Mouse (Mus musculus): ENCODE data around the gene Negr1. TPM values are rescaled to one million over a fixed set of nuclear protein-coding genes. Genes with fewer than 3 reads are reported as not detected.

The Negr1 gene
- total and polyA plus RNA-seq, 3 experiments: not detected

- H3K36me3 ChIP-seq (replicated peaks in 1 of 2; ENCODE audit: control insufficient read depth in 1 of 2, insufficient read depth in 1 of 2, low read length in 1 of 2): no peaks in the 10 kb centered on the region
- H3K9me3 ChIP-seq (replicated peaks; ENCODE audit: low read length): peaks cover 16% of the 10 kb centered on the region
- dilution Hi-C loops (cut with MboI; ENCODE audit: extremely low pct_ligation_motif_present, extremely low pct_unique_long_range_greater_than_20kb, low sequenced_read_pairs) (no loop called here), in situ Hi-C loops (cut with MboI; ENCODE audit: low pct_ligation_motif_present, low pct_unique_long_range_greater_than_20kb, low sequenced_read_pairs) (no loop called here)
- H3K4me3 ChIP-seq (replicated peaks in 1 of 3; ENCODE audit: low read depth in 2 of 3, low read length in 2 of 3, poor library complexity in 1 of 3): no peak overlapping the region
- no peaks in the 10 kb centered on the region for H3K4me1 ChIP-seq (ENCODE audit: control insufficient read depth in 1 of 2, insufficient read depth in 2 of 2)
- no peak overlapping the region for H3K9ac ChIP-seq (ENCODE audit: insufficient read depth, low read depth)
- H3K27ac ChIP-seq (ENCODE audit: insufficient read depth, low read depth): no peak overlapping the region
- no peaks in the 10 kb centered on the region for H3K79me2 ChIP-seq (replicated peaks; ENCODE audit: control insufficient read depth, extremely low read depth, insufficient read depth, poor library complexity, severe bottlenecking)
- no peak overlapping the region for H3K4me2 ChIP-seq (ENCODE audit: insufficient read depth, low read depth, poor library complexity, severe bottlenecking)
- TF ChIP-seq ZC3H11A (IDR thresholded peaks at IDR 0.05; ENCODE audit: low read depth, low read length) (no peak), JUND (conservative IDR thresholded peaks at IDR 0.05; ENCODE audit: low read depth, low read length) (no peak), CHD1 (IDR thresholded peaks at IDR 0.05; ENCODE audit: low read depth, low read length) (no peak), ELF1 (IDR thresholded peaks at IDR 0.05; ENCODE audit: low read depth, low read length) (no peak)
- H3K27me3 ChIP-seq (replicated peaks): no peaks in the 10 kb centered on the region
- no peak for DNase-seq (ENCODE audit: extremely low read depth)
These were observed 325.3 kb downstream of the Negr1 start for GRCm38 (mm10) chr3:156886915-156887314.

- TF ChIP-seq JUND (conservative IDR thresholded peaks at IDR 0.05; ENCODE audit: low read depth, low read length) (no peak), CHD2 (IDR thresholded peaks at IDR 0.05; ENCODE audit: low read length) (no peak), MAZ (IDR thresholded peaks at IDR 0.05; ENCODE audit: low read depth, low read length) (no peak), IRF4 (IDR thresholded peaks at IDR 0.05; ENCODE audit: low read depth, low read length) (no peak), MYC (IDR thresholded peaks at IDR 0.05; ENCODE audit: low read depth, low read length) (no peak), MEF2A (IDR thresholded peaks at IDR 0.05; ENCODE audit: borderline replicate concordance, low read depth, low read length) (no peak), POLR2A (IDR thresholded peaks at IDR 0.05; ENCODE audit: low read depth, low read length) (no peak)
- H3K27ac ChIP-seq (ENCODE audit: insufficient read depth, low read depth): no peak overlapping the region
- no peak overlapping the region for H3K9ac ChIP-seq (ENCODE audit: insufficient read depth, low read depth)
- H3K4me3 ChIP-seq (replicated peaks in 1 of 3; ENCODE audit: low read depth in 2 of 3, low read length in 2 of 3, poor library complexity in 1 of 3): no peak overlapping the region
- no peaks in the 10 kb centered on the region for H3K27me3 ChIP-seq (replicated peaks)
- DNase-seq (ENCODE audit: extremely low read depth): no peak
- no peaks in the 10 kb centered on the region for H3K79me2 ChIP-seq (replicated peaks; ENCODE audit: control insufficient read depth, extremely low read depth, insufficient read depth, poor library complexity, severe bottlenecking)
- dilution Hi-C loops (cut with MboI; ENCODE audit: extremely low pct_ligation_motif_present, extremely low pct_unique_long_range_greater_than_20kb, low sequenced_read_pairs): no loop called here
- no peaks in the 10 kb centered on the region for H3K4me1 ChIP-seq (ENCODE audit: control insufficient read depth in 1 of 2, insufficient read depth in 2 of 2)
- H3K36me3 ChIP-seq (replicated peaks in 1 of 2; ENCODE audit: control insufficient read depth in 1 of 2, insufficient read depth in 1 of 2, low read length in 1 of 2): no peaks in the 10 kb centered on the region
- no peak overlapping the region for H3K4me2 ChIP-seq (ENCODE audit: insufficient read depth, low read depth, poor library complexity, severe bottlenecking)
- in situ Hi-C loops (cut with MboI; ENCODE audit: low pct_ligation_motif_present, low pct_unique_long_range_greater_than_20kb, low sequenced_read_pairs): no loop called here
- H3K9me3 ChIP-seq (replicated peaks; ENCODE audit: low read length): peaks cover 12% of the 10 kb centered on the region
These were observed 329.4 kb downstream of the Negr1 start for GRCm38 (mm10) chr3:156890986-156891385.

- Histone ChIP-seq H3K9me3 (replicated peaks; ENCODE audit: low read length) (peaks cover 5% of the 10 kb centered on the region), H3K27me3 (replicated peaks) (no peaks in the 10 kb centered on the region), H3K4me3 (replicated peaks in 1 of 3; ENCODE audit: low read depth in 2 of 3, low read length in 2 of 3, poor library complexity in 1 of 3) (no peak overlapping the region), H3K27ac (ENCODE audit: insufficient read depth, low read depth) (no peak overlapping the region), H3K36me3 (replicated peaks in 1 of 2; ENCODE audit: control insufficient read depth in 1 of 2, insufficient read depth in 1 of 2, low read length in 1 of 2) (no peaks in the 10 kb centered on the region), H3K9ac (ENCODE audit: insufficient read depth, low read depth) (no peak overlapping the region), H3K79me2 (replicated peaks; ENCODE audit: control insufficient read depth, extremely low read depth, insufficient read depth, poor library complexity, severe bottlenecking) (no peaks in the 10 kb centered on the region), H3K4me1 (ENCODE audit: control insufficient read depth in 1 of 2, insufficient read depth in 2 of 2) (no peaks in the 10 kb centered on the region), H3K4me2 (ENCODE audit: insufficient read depth, low read depth, poor library complexity, severe bottlenecking) (no peak overlapping the region)
- in situ Hi-C loops (cut with MboI; ENCODE audit: low pct_ligation_motif_present, low pct_unique_long_range_greater_than_20kb, low sequenced_read_pairs): no loop called here
- dilution Hi-C loops (cut with MboI; ENCODE audit: extremely low pct_ligation_motif_present, extremely low pct_unique_long_range_greater_than_20kb, low sequenced_read_pairs): no loop called here
- DNase-seq (ENCODE audit: extremely low read depth): no peak
- no peak for TF ChIP-seq GABPA (IDR thresholded peaks at IDR 0.05; ENCODE audit: insufficient replicate concordance, low read depth, low read length)
- no peak for TF ChIP-seq MAX (IDR thresholded peaks at IDR 0.05; ENCODE audit: low read length)
- no peak for TF ChIP-seq MAZ (IDR thresholded peaks at IDR 0.05; ENCODE audit: low read depth, low read length)
- TF ChIP-seq PAX5 (IDR thresholded peaks at IDR 0.05; ENCODE audit: low read length): no peak
- TF ChIP-seq NRF1 (IDR thresholded peaks at IDR 0.05; ENCODE audit: low read depth, low read length): no peak
- TF ChIP-seq BHLHE40 (IDR thresholded peaks at IDR 0.05; ENCODE audit: low read depth, low read length): no peak
- no peak for TF ChIP-seq ETS1 (conservative IDR thresholded peaks at IDR 0.05; ENCODE audit: low read depth, low read length)
These were observed 333.7 kb downstream of the Negr1 start for GRCm38 (mm10) chr3:156895322-156895721.
